Mouse (Mus musculus) forebrain, embryonic 13.5 days (tissue): Measurements from ENCODE around the gene Lmtk3. TPM values are rescaled to one million over a fixed set of nuclear protein-coding genes. Genes with fewer than 3 reads are reported as not detected.

ENCODE experiments used
- ATAC-seq: fragments of 200-750 bp; cut with Nextera tagmentation; 2 replicates; pipeline ENCODE4 v1.8.0; 2017
- H3K27ac ChIP-seq: fragments of 300-500 bp; sonication (generic); 2 replicates; pipeline ENCODE4 v1.5.1; 2015; ENCODE audit warnings: inconsistent platforms, mild to moderate bottlenecking, moderate library complexity
- H3K27me3 ChIP-seq: fragments of 300-500 bp; sonication (generic); 2 replicates; pipeline ENCODE4 v1.6.1; 2015; ENCODE audit warnings: mild to moderate bottlenecking, inconsistent platforms
- H3K36me3 ChIP-seq: fragments of 300-500 bp; sonication (generic); 2 replicates; pipeline ENCODE4 v1.6.1; 2015; ENCODE audit warnings: mild to moderate bottlenecking, inconsistent platforms; ENCODE audit not compliant: poor library complexity, severe bottlenecking
- H3K4me1 ChIP-seq: fragments of 300-500 bp; sonication (generic); 2 replicates; pipeline ENCODE4 v1.6.1; 2015; ENCODE audit warnings: inconsistent platforms
- H3K4me2 ChIP-seq: fragments of 300-500 bp; sonication (generic); 2 replicates; pipeline ENCODE4 v1.6.1; 2015; ENCODE audit warnings: inconsistent platforms, mild to moderate bottlenecking, moderate library complexity
- H3K4me3 ChIP-seq: fragments of 300-500 bp; sonication (generic); 2 replicates; pipeline ENCODE4 v1.5.1; 2015; ENCODE audit warnings: mild to moderate bottlenecking, inconsistent platforms
- H3K9ac ChIP-seq: fragments of 300-500 bp; sonication (generic); 2 replicates; pipeline ENCODE4 v1.6.1; 2015; ENCODE audit warnings: mild to moderate bottlenecking, inconsistent platforms
- H3K9me3 ChIP-seq: fragments of 300-500 bp; sonication (generic); replicated peaks from 2 replicates; pipeline ENCODE4 v1.6.1; 2016; ENCODE audit warnings: inconsistent platforms
- WGBS: fragments of 180-500 bp; shearing (Covaris S2); methylation state at CpG from one replicate; pipeline ENCODE4 v1.1.7; 2015; 5-methylcytosine and 5-hydroxymethylcytosine counted together
- polyA plus RNA-seq: library from polyadenylated mRNA; unstranded; fragments of >200 nt; fragmentation: Nextera tagmentation; extraction: Ambion mirVana; gene quantifications from 2 replicates; pipeline ENCODE4 v1.2.1, GENCODE M21; 2015

Lmtk3 gene
- polyA plus RNA-seq, 1 experiment from 2014 or later = 13.1 TPM

GRCm38 (mm10) chr7:45785388-45786135 lies 2.0 kb downstream of the Lmtk3 start:
- Histone ChIP-seq H3K4me3 (peak overlapping the region; percentile 93), H3K36me3 (peaks cover 34% of the 10 kb centered on the region), H3K27me3 (no peaks in the 10 kb centered on the region), H3K9ac (peak overlapping the region; percentile 92), H3K4me1 (peaks cover 31% of the 10 kb centered on the region), H3K27ac (peak overlapping the region; percentile 97), H3K9me3 (no peaks in the 10 kb centered on the region), H3K4me2 (peak overlapping the region; percentile 91)
- peak; percentile 30 for ATAC-seq
- WGBS = under 1% methylated on average over 36 of the region's 42 CpGs

GRCm38 (mm10) chr7:45786136-45786578 lies 2.6 kb downstream of the Lmtk3 start:
- H3K9me3 ChIP-seq = no peaks in the 10 kb centered on the region
- H3K4me2 ChIP-seq = peak overlapping the region; percentile 91
- H3K36me3 ChIP-seq = peaks cover 40% of the 10 kb centered on the region
- peaks cover 31% of the 10 kb centered on the region for H3K4me1 ChIP-seq
- H3K9ac ChIP-seq = peak overlapping the region; percentile 92
- peak overlapping the region; percentile 93 for H3K4me3 ChIP-seq
- ATAC-seq = peak; percentile 39
- peak overlapping the region; percentile 97 for H3K27ac ChIP-seq
- no peaks in the 10 kb centered on the region for H3K27me3 ChIP-seq
- under 1% methylated on average over 14 of the region's 14 CpGs for WGBS

- peak; percentile 19; the same call in 1 of the 2 replicates for ATAC-seq
- Histone ChIP-seq H3K4me1 (peaks cover 31% of the 10 kb centered on the region), H3K27ac (peak overlapping the region; percentile 97), H3K4me3 (peak overlapping the region; percentile 93), H3K9ac (peak overlapping the region; percentile 92), H3K27me3 (no peaks in the 10 kb centered on the region), H3K4me2 (peak overlapping the region; percentile 91), H3K9me3 (no peaks in the 10 kb centered on the region), H3K36me3 (peaks cover 46% of the 10 kb centered on the region)
- WGBS = 7% methylated on average over 17 of the region's 17 CpGs
Observed at GRCm38 (mm10) chr7:45786661-45787413, 3.3 kb downstream of the Lmtk3 start.

GRCm38 (mm10) chr7:45787642-45788041 lies 4.1 kb downstream of the Lmtk3 start:
- 91% methylated on average over 22 of the region's 22 CpGs for WGBS
- no peak overlapping the region for H3K4me3 ChIP-seq

GRCm38 (mm10) chr7:45790721-45791120 lies 7.2 kb downstream of the Lmtk3 start:
- H3K27me3 ChIP-seq = peaks cover 7% of the 10 kb centered on the region; the same call in 1 of the 2 replicates
- peaks cover 85% of the 10 kb centered on the region for H3K36me3 ChIP-seq
- no peak overlapping the region for H3K27ac ChIP-seq
- H3K9ac ChIP-seq = no peak overlapping the region
- peaks cover 17% of the 10 kb centered on the region for H3K4me1 ChIP-seq
- H3K4me2 ChIP-seq = no peak overlapping the region
- WGBS = 89% methylated on average over 6 of the region's 6 CpGs
- no peak for ATAC-seq
- no peak overlapping the region for H3K4me3 ChIP-seq
- H3K9me3 ChIP-seq = no peaks in the 10 kb centered on the region

More at GRCm38 (mm10) chr7:45787642-45788041, 4.1 kb downstream of the Lmtk3 start:
- Histone ChIP-seq H3K36me3 (peaks cover 54% of the 10 kb centered on the region), H3K9me3 (no peaks in the 10 kb centered on the region), H3K27me3 (no peaks in the 10 kb centered on the region), H3K4me1 (peaks cover 31% of the 10 kb centered on the region), H3K27ac (no peak overlapping the region), H3K9ac (no peak overlapping the region), H3K4me2 (peak overlapping the region; percentile 91)
- ATAC-seq = no peak

GRCm38 (mm10) chr7:45791756-45792490 lies 8.4 kb downstream of the Lmtk3 start:
- H3K9ac ChIP-seq = no peak overlapping the region
- no peak overlapping the region for H3K4me2 ChIP-seq
- no peak overlapping the region for H3K4me3 ChIP-seq
- no peak overlapping the region for H3K27ac ChIP-seq
- WGBS = 81% methylated on average over 17 of the region's 17 CpGs
- ATAC-seq = no peak
- peaks cover 19% of the 10 kb centered on the region for H3K27me3 ChIP-seq
- H3K36me3 ChIP-seq = peaks cover 97% of the 10 kb centered on the region
- H3K4me1 ChIP-seq = peaks cover 10% of the 10 kb centered on the region
- H3K9me3 ChIP-seq = no peaks in the 10 kb centered on the region

GRCm38 (mm10) chr7:45793240-45793639 lies 9.7 kb downstream of the Lmtk3 start:
- H3K36me3 ChIP-seq = peaks cover 100% of the 10 kb centered on the region
- H3K4me2 ChIP-seq = no peak overlapping the region
- H3K27me3 ChIP-seq = peaks cover 31% of the 10 kb centered on the region
- WGBS = 91% methylated on average over 24 of the region's 24 CpGs
- H3K9me3 ChIP-seq = no peaks in the 10 kb centered on the region
- H3K4me1 ChIP-seq = peaks cover 15% of the 10 kb centered on the region
- no peak overlapping the region for H3K27ac ChIP-seq
- ATAC-seq = no peak
- no peak overlapping the region for H3K4me3 ChIP-seq
- no peak overlapping the region for H3K9ac ChIP-seq

- Histone ChIP-seq H3K27ac (no peak overlapping the region), H3K9me3 (no peaks in the 10 kb centered on the region), H3K36me3 (peaks cover 98% of the 10 kb centered on the region), H3K4me2 (no peak overlapping the region), H3K9ac (no peak overlapping the region), H3K4me1 (peaks cover 20% of the 10 kb centered on the region), H3K4me3 (no peak overlapping the region), H3K27me3 (peaks cover 35% of the 10 kb centered on the region)
- WGBS = 83% methylated on average over 30 of the region's 44 CpGs
- no peak for ATAC-seq
Observed at GRCm38 (mm10) chr7:45793969-45794585, 10.5 kb downstream of the Lmtk3 start.

GRCm38 (mm10) chr7:45794971-45795370 lies 11.4 kb downstream of the Lmtk3 start:
- ATAC-seq = no peak
- H3K9ac ChIP-seq = no peak overlapping the region
- H3K4me1 ChIP-seq = peaks cover 20% of the 10 kb centered on the region
- H3K4me2 ChIP-seq = no peak overlapping the region
- no peak overlapping the region for H3K27ac ChIP-seq
- H3K27me3 ChIP-seq = peaks cover 38% of the 10 kb centered on the region
- 93% methylated on average over 29 of the region's 29 CpGs for WGBS
- H3K9me3 ChIP-seq = no peaks in the 10 kb centered on the region
- H3K4me3 ChIP-seq = no peak overlapping the region
- H3K36me3 ChIP-seq = peaks cover 94% of the 10 kb centered on the region

- Histone ChIP-seq H3K4me2 (peak overlapping the region; percentile 65), H3K36me3 (peaks cover 90% of the 10 kb centered on the region), H3K4me3 (no peak overlapping the region), H3K27me3 (peaks cover 39% of the 10 kb centered on the region), H3K9ac (peak overlapping the region; percentile 64), H3K4me1 (peaks cover 27% of the 10 kb centered on the region), H3K27ac (no peak overlapping the region), H3K9me3 (no peaks in the 10 kb centered on the region)
- WGBS = 42% methylated on average over 6 of the region's 6 CpGs
- ATAC-seq = no peak
Observed at GRCm38 (mm10) chr7:45796950-45797349, 13.4 kb downstream of the Lmtk3 start.

GRCm38 (mm10) chr7:45797661-45798510 lies 14.3 kb downstream of the Lmtk3 start:
- H3K4me1 ChIP-seq = peaks cover 27% of the 10 kb centered on the region
- peaks cover 90% of the 10 kb centered on the region for H3K36me3 ChIP-seq
- no peak overlapping the region for H3K27ac ChIP-seq
- no peak for ATAC-seq
- peak overlapping the region; percentile 65 for H3K4me2 ChIP-seq
- 3% methylated on average over 54 of the region's 60 CpGs for WGBS
- peak overlapping the region; percentile 35 for H3K4me3 ChIP-seq
- H3K27me3 ChIP-seq = peaks cover 39% of the 10 kb centered on the region
- H3K9me3 ChIP-seq = no peaks in the 10 kb centered on the region
- H3K9ac ChIP-seq = peak overlapping the region; percentile 64
